ENCODE assay signal across 8 mouse cellular contexts in the genomic region with DNA sequence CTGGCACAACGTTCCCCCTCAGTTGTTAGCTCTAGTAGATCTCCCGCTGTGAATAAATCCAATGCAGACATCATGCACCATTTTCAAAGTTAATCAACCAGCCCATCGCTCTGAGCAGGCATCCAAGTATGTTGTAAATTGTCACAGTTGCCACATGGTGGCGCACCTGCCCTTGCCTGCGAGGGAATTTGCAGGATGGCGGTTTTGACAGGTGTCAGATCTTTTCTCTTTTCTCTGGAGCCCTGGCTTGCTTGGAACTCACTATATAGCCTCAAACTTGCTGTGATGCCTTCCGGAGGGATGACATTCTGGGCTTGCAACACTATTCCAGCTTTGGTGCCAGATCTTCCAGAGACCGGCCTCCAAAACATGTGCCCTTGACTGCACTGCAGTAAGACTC. TPM values are rescaled to one million over a fixed set of nuclear protein-coding genes. Genes with fewer than 3 reads are reported as not detected.
DNase-seq lines count a peak whose midpoint lies in the region; ATAC-seq lines count a peak whose summit lies in the region.

No protein-coding gene starts in this region.

- no peak overlapping the region for H3K4me2 ChIP-seq in intestine, embryonic 14.5 days (ENCODE audit: low read length)
- H3K4me2 ChIP-seq in intestine, embryonic 16.5 days (ENCODE audit: low read depth, low read length): no peak overlapping the region

- no peaks in the 10 kb centered on the region for H3K4me1 ChIP-seq in intestine, embryonic 14.5 days (replicated peaks; ENCODE audit: control insufficient read depth, insufficient read depth, low read length)
- H3K4me1 ChIP-seq in intestine, embryonic 16.5 days (ENCODE audit: control insufficient read depth, insufficient read depth, low read length): 0 out of 2 replicates have a peak, but pooled peaks cover 3% of the 10 kb centered on the region

- peaks cover 53% of the 10 kb centered on the region for H3K27me3 ChIP-seq in intestine, embryonic 14.5 days (replicated peaks; ENCODE audit: control insufficient read depth, insufficient read depth, low read length)
- peaks cover 36% of the 10 kb centered on the region for H3K27me3 ChIP-seq in intestine, embryonic 16.5 days (replicated peaks; ENCODE audit: control insufficient read depth, insufficient read depth, low read length)

- no peak overlapping the region for H3K9ac ChIP-seq in intestine, embryonic 14.5 days (ENCODE audit: low read length)
- no peak overlapping the region for H3K9ac ChIP-seq in intestine, embryonic 16.5 days (ENCODE audit: low read depth, low read length)

- H3K9me3 ChIP-seq in intestine, embryonic 14.5 days (ENCODE audit: control insufficient read depth, low read length): no peaks in the 10 kb centered on the region
- H3K9me3 ChIP-seq in intestine, embryonic 16.5 days (ENCODE audit: control insufficient read depth, low read length): no peaks in the 10 kb centered on the region

- H3K4me3 ChIP-seq in intestine, embryonic 14.5 days (ENCODE audit: low read depth, low read length): no peak overlapping the region
- H3K4me3 ChIP-seq in intestine, embryonic 16.5 days (ENCODE audit: low read length): no peak overlapping the region

- H3K36me3 ChIP-seq in intestine, embryonic 14.5 days (ENCODE audit: control insufficient read depth, insufficient read depth, low read length): no peaks in the 10 kb centered on the region
- H3K36me3 ChIP-seq in intestine, embryonic 16.5 days (ENCODE audit: control insufficient read depth, insufficient read depth, low read length): no peaks in the 10 kb centered on the region

- 9% methylated on average over 8 of the region's 8 CpGs for WGBS in intestine, embryonic 14.5 days
- 11% methylated on average over 8 of the region's 8 CpGs for WGBS in intestine, embryonic 16.5 days

- no peak overlapping the region for H3K27ac ChIP-seq in intestine, embryonic 14.5 days (ENCODE audit: low read depth)
- no peak overlapping the region for H3K27ac ChIP-seq in intestine, embryonic 16.5 days (ENCODE audit: low read length)

- ATAC-seq in intestine, embryonic 14.5 days (replicated peaks; ENCODE audit: low FRiP score, low TSS enrichment, low read depth): no peak
- no peak for ATAC-seq in intestine, embryonic 16.5 days
- ATAC-seq in erythroid progenitor cell, adult 5-6 weeks (replicated peaks; ENCODE audit: low FRiP score, poor library complexity, severe bottlenecking): no peak

- peak; percentile 62 for DNase-seq in intestine, embryonic 14.5 days (ENCODE audit: low spot score)
- peak; percentile 59 to 65 for DNase-seq in B cell, adult 2 months
- peak; percentile 79 for DNase-seq in NIH3T3 (ENCODE audit: low read depth)
- DNase-seq in cerebellum, postnatal 14 days: peak; percentile 88 to 89
- peak; percentile 18 to 78 for DNase-seq in kidney, postnatal 36 days
- DNase-seq in neural tube, embryonic 10.5 days (ENCODE audit: extremely low spot score, low spot score): peak; percentile 68

RNA-seq across cellular contexts. Expression of gene Polg, which starts 27.8 kb away (rescaled TPM):
- polyA plus RNA-seq in intestine, embryonic 14.5 days (2014; fragmentation: Nextera tagmentation; extraction: Ambion mirVana): 36.4 and 44.8 TPM in 2 replicates
- 39.1 and 42.8 TPM in 2 replicates for polyA plus RNA-seq in intestine, embryonic 16.5 days (2015; fragmentation: Nextera tagmentation; extraction: Ambion mirVana)
- 14.7 and 28.5 TPM in 2 replicates for total RNA-seq in erythroid progenitor cell, adult 5-6 weeks (2015; ENCODE audit: low replicate concordance)
- 50.2 and 51.1 TPM in 2 replicates for total RNA-seq in erythroid progenitor cell, adult 5-6 weeks (2017; ENCODE audit: low replicate concordance)
